Mouse (Mus musculus) sigmoid colon, adult 10 weeks (tissue): Measurements from ENCODE around the gene Apc2. TPM values are rescaled to one million over a fixed set of nuclear protein-coding genes. Genes with fewer than 3 reads are reported as not detected.

Experiments used
- polyA plus RNA-seq: library from polyadenylated mRNA; stranded (reverse); fragments of 350-450 nt; fragmentation: Illumina TruSeq; extraction: RNeasy Lipid Tissue Mini Kit (QIAGEN cat#74804); gene quantifications from one replicate; pipeline ENCODE4 v1.2.3, GENCODE M21; 2014; ENCODE audit warnings: low read depth, low replicate concordance

Apc2 gene
- not detected for polyA plus RNA-seq

GRCm38 (mm10) chr10:80295618-80296425, at the start of gene Apc2:
Apc2 (plus strand) TSS chr10:80295977.

GRCm38 (mm10) chr10:80248971-80249640, 46.7 kb upstream of the Apc2 start, which contains the start of gene Ndufs7:
Ndufs7 (plus strand) TSS chr10:80249121.

GRCm38 (mm10) chr10:80260642-80261584, 34.9 kb upstream of the Apc2 start, which contains the start of the genes Gamt and Dazap1:
Gamt (minus strand) TSS chr10:80261012.
Dazap1 (plus strand) TSS chr10:80261486.

GRCm38 (mm10) chr10:80292251-80293146, 3.3 kb upstream of the Apc2 start, which contains the start of gene Rps15:
Rps15 (plus strand) TSS chr10:80292453.

GRCm38 (mm10) chr10:80320340-80320760, 24.6 kb downstream of the Apc2 start, which contains the start of gene 2310011J03Rik:
2310011J03Rik (minus strand) TSS chr10:80320537.

GRCm38 (mm10) chr10:80329273-80330081, 33.7 kb downstream of the Apc2 start, which contains the start of the genes Pcsk4 and Reep6:
Pcsk4 (minus strand) TSS chr10:80329498.
Reep6 (plus strand) TSS chr10:80329953.

GRCm38 (mm10) chr10:80348244-80348781, 52.5 kb downstream of the Apc2 start, which contains the start of gene Adamtsl5:
Adamtsl5 (minus strand) TSS chr10:80348412.

GRCm38 (mm10) chr10:80356001-80356682, 60.4 kb downstream of the Apc2 start, which contains the start of gene Plk5:
Plk5 (plus strand) TSS chr10:80356459.

Other genes with a start within 250 kb of the Apc2 start
- 21.4 TPM for gene Gpx4, start 248.8 kb upstream of the Apc2 start, polyA plus RNA-seq
- gene Sbno2, start 190.4 kb upstream of the Apc2 start, polyA plus RNA-seq = 1.6 TPM
- 6.7 TPM for gene Stk11, start 180.2 kb upstream of the Apc2 start, polyA plus RNA-seq
- gene Atp5d, start 157.3 kb upstream of the Apc2 start, polyA plus RNA-seq = 0.50 TPM
- not detected for gene Cbarp, start 155.1 kb upstream of the Apc2 start, polyA plus RNA-seq
- gene Midn, start 147.7 kb upstream of the Apc2 start, polyA plus RNA-seq = 13.1 TPM
- gene Cirbp, start 130.0 kb upstream of the Apc2 start, polyA plus RNA-seq = 23.0 TPM
- not detected for gene 1600002K03Rik, start 123.0 kb upstream of the Apc2 start, polyA plus RNA-seq
- gene Efna2, start 116.5 kb upstream of the Apc2 start, polyA plus RNA-seq = 0.79 TPM
- gene Mum1, start 69.5 kb upstream of the Apc2 start, polyA plus RNA-seq = 4.9 TPM
- 12.8 TPM for gene Ndufs7, start 46.9 kb upstream of the Apc2 start, polyA plus RNA-seq
- not detected for gene Gamt, start 35.0 kb upstream of the Apc2 start, polyA plus RNA-seq
- gene Dazap1, start 34.5 kb upstream of the Apc2 start, polyA plus RNA-seq = 27.3 TPM
- gene Rps15, start 3.5 kb upstream of the Apc2 start, polyA plus RNA-seq = 2.1 TPM
- gene 2310011J03Rik, start 24.6 kb downstream of the Apc2 start, polyA plus RNA-seq = 0.98 TPM
- not detected for gene Pcsk4, start 33.5 kb downstream of the Apc2 start, polyA plus RNA-seq
- 0.88 TPM for gene Reep6, start 34.0 kb downstream of the Apc2 start, polyA plus RNA-seq
- 0.57 TPM for gene Adamtsl5, start 52.4 kb downstream of the Apc2 start, polyA plus RNA-seq
- gene Plk5, start 60.5 kb downstream of the Apc2 start, polyA plus RNA-seq = not detected
- 6.1 TPM for gene Mex3d, start 91.7 kb downstream of the Apc2 start, polyA plus RNA-seq
- gene Mbd3, start 103.6 kb downstream of the Apc2 start, polyA plus RNA-seq = not detected
- not detected for gene Uqcr11, start 110.9 kb downstream of the Apc2 start, polyA plus RNA-seq
- gene Tcf3, start 137.7 kb downstream of the Apc2 start, polyA plus RNA-seq = 3.2 TPM
- not detected for gene Onecut3, start 198.9 kb downstream of the Apc2 start, polyA plus RNA-seq
- not detected for gene Atp8b3, start 243.1 kb downstream of the Apc2 start, polyA plus RNA-seq